Mouse (Mus musculus) midbrain, postnatal 0 days (tissue): ENCODE measurements around the gene Kcnh7. TPM values are rescaled to one million over a fixed set of nuclear protein-coding genes. Genes with fewer than 3 reads are reported as not detected.

Source experiments
- ATAC-seq: fragments of 200-750 bp; cut with Nextera tagmentation; 2 replicates; pipeline ENCODE4 v1.8.0; 2017; ENCODE audit warnings: moderate number of reproducible peaks, mild to moderate bottlenecking, moderate TSS enrichment, moderate library complexity; ENCODE audit not compliant: low FRiP score
- DNase-seq: peaks from one replicate; pipeline ENCODE4 v3.0.0-alpha.2; 2015; ENCODE audit warnings: low spot score
- H3K27ac ChIP-seq: fragments of 300-500 bp; sonication (generic); 2 replicates; pipeline ENCODE4 v1.5.1; 2014; ENCODE audit warnings: low read depth, mild to moderate bottlenecking, low read length, mixed read lengths
- H3K27me3 ChIP-seq: fragments of 300-500 bp; sonication (generic); 2 replicates; pipeline ENCODE4 v1.6.1; 2014; ENCODE audit warnings: low read length, control low read depth, mixed read lengths; ENCODE audit not compliant: insufficient read depth
- H3K36me3 ChIP-seq: fragments of 300-500 bp; sonication (generic); 2 replicates; pipeline ENCODE4 v1.6.1; 2014; ENCODE audit warnings: low read length, control low read depth, mixed read lengths; ENCODE audit not compliant: insufficient read depth
- H3K4me1 ChIP-seq: fragments of 300-500 bp; sonication (generic); 2 replicates; pipeline ENCODE4 v1.6.1; 2014; ENCODE audit warnings: mild to moderate bottlenecking, control low read depth, antibody characterized with exemption, low read length, mixed read lengths; ENCODE audit not compliant: insufficient read depth
- H3K4me2 ChIP-seq: fragments of 300-500 bp; sonication (generic); 2 replicates; pipeline ENCODE4 v1.6.1; 2014; ENCODE audit warnings: low read depth, mild to moderate bottlenecking, low read length, mixed read lengths; ENCODE audit not compliant: poor library complexity, severe bottlenecking
- H3K4me3 ChIP-seq: fragments of 300-500 bp; sonication (generic); 2 replicates; pipeline ENCODE4 v1.5.1; 2014; ENCODE audit warnings: low read depth, mild to moderate bottlenecking, low read length, moderate library complexity
- H3K9ac ChIP-seq: fragments of 300-500 bp; sonication (generic); replicated peaks from 2 replicates; pipeline ENCODE4 v1.6.1; 2014; ENCODE audit warnings: mild to moderate bottlenecking, low read length, moderate library complexity, mixed read lengths; ENCODE audit not compliant: poor library complexity, severe bottlenecking
- H3K9me3 ChIP-seq: fragments of 300-500 bp; sonication (generic); 2 replicates; pipeline ENCODE4 v1.6.1; 2016; ENCODE audit warnings: low read length, control low read depth
- CTCF ChIP-seq: IDR thresholded peaks from 2 replicates; pipeline ENCODE4 v1.5.1; 2016; ENCODE audit warnings: antibody characterized with exemption, mild to moderate bottlenecking
- WGBS: fragments of 180-500 bp; shearing (Covaris S2); extraction: QIAGEN DNeasy Blood & Tissue Kit; methylation state at CpG from one replicate; pipeline ENCODE4 v1.1.7; 2014; 5-methylcytosine and 5-hydroxymethylcytosine counted together
- polyA plus RNA-seq: library from polyadenylated mRNA; unstranded; fragments of >200 nt; fragmentation: Nextera tagmentation; extraction: Ambion mirVana; gene quantifications from 2 replicates; pipeline ENCODE4 v1.2.1, GENCODE M21; 2015
- total RNA-seq: library from RNA; depleted of rRNA; stranded (reverse); fragments of >200 nt; gene quantifications from 2 replicates; pipeline ENCODE4 v1.2.3, GENCODE M21; 2014

Gene Kcnh7
- total and polyA plus RNA-seq, 2 experiments from 2014 or later = 8.6 to 10.5 TPM

- Histone ChIP-seq H3K4me2 (no peak overlapping the region), H3K9ac (no peak overlapping the region), H3K36me3 (no peaks in the 10 kb centered on the region), H3K4me1 (no peaks in the 10 kb centered on the region), H3K9me3 (no peaks in the 10 kb centered on the region), H3K27me3 (no peaks in the 10 kb centered on the region), H3K4me3 (no peak overlapping the region), H3K27ac (no peak overlapping the region)
- ATAC-seq = no peak
- no peak for TF ChIP-seq CTCF
- WGBS = 86% methylated on average over 2 of the region's 2 CpGs
- no peak for DNase-seq
Measured at GRCm38 (mm10) chr2:63127762-63128516, 56.1 kb downstream of the Kcnh7 start.

- TF ChIP-seq CTCF = no peak
- ATAC-seq (no peak), DNase-seq (no peak)
- Histone ChIP-seq H3K4me3 (no peak overlapping the region), H3K9me3 (no peaks in the 10 kb centered on the region), H3K9ac (no peak overlapping the region), H3K27ac (no peak overlapping the region), H3K36me3 (no peaks in the 10 kb centered on the region), H3K4me2 (no peak overlapping the region), H3K4me1 (peaks cover 7% of the 10 kb centered on the region; the same call in 1 of the 2 replicates), H3K27me3 (no peaks in the 10 kb centered on the region)
- 78% methylated on average over 3 of the region's 3 CpGs for WGBS
Measured at GRCm38 (mm10) chr2:63120316-63120715, 63.8 kb downstream of the Kcnh7 start.

- ATAC-seq (peak; percentile 66), DNase-seq (peak; percentile 75)
- no peaks in the 10 kb centered on the region for H3K27me3 ChIP-seq
- peaks cover 7% of the 10 kb centered on the region; the same call in 1 of the 2 replicates for H3K4me1 ChIP-seq
- H3K9ac ChIP-seq = no peak overlapping the region
- H3K36me3 ChIP-seq = no peaks in the 10 kb centered on the region
- no peak for TF ChIP-seq CTCF
- no peak overlapping the region for H3K4me2 ChIP-seq
- WGBS = 41% methylated on average over 4 of the region's 4 CpGs
- no peaks in the 10 kb centered on the region for H3K9me3 ChIP-seq
- H3K4me3 ChIP-seq = no peak overlapping the region
- H3K27ac ChIP-seq = 0 out of 2 replicates have a peak overlapping the region, but pooled peaks have one; percentile 32
Measured at GRCm38 (mm10) chr2:63117209-63118193, 66.6 kb downstream of the Kcnh7 start.

GRCm38 (mm10) chr2:63105971-63106370 lies 78.1 kb downstream of the Kcnh7 start:
- H3K27ac ChIP-seq = no peak overlapping the region
- ATAC-seq = no peak
- H3K27me3 ChIP-seq = no peaks in the 10 kb centered on the region
- H3K9ac ChIP-seq = no peak overlapping the region
- TF ChIP-seq CTCF = no peak
- H3K4me3 ChIP-seq = no peak overlapping the region
- no peak overlapping the region for H3K4me2 ChIP-seq
- H3K4me1 ChIP-seq = no peaks in the 10 kb centered on the region
- H3K36me3 ChIP-seq = no peaks in the 10 kb centered on the region
- no peaks in the 10 kb centered on the region for H3K9me3 ChIP-seq
- DNase-seq = no peak
- WGBS = 97% methylated on average over 2 of the region's 2 CpGs

GRCm38 (mm10) chr2:63099676-63100075 lies 84.4 kb downstream of the Kcnh7 start:
- Histone ChIP-seq H3K9me3 (no peaks in the 10 kb centered on the region), H3K27ac (no peak overlapping the region), H3K9ac (no peak overlapping the region), H3K4me2 (no peak overlapping the region), H3K36me3 (no peaks in the 10 kb centered on the region), H3K4me3 (no peak overlapping the region), H3K4me1 (no peaks in the 10 kb centered on the region), H3K27me3 (no peaks in the 10 kb centered on the region)
- ATAC-seq = no peak
- TF ChIP-seq CTCF = no peak
- DNase-seq = no peak

GRCm38 (mm10) chr2:63091775-63092174 lies 92.3 kb downstream of the Kcnh7 start:
- ATAC-seq (no peak), DNase-seq (no peak)
- no peak overlapping the region for H3K27ac ChIP-seq
- 21% methylated on average over 4 of the region's 4 CpGs for WGBS
- no peak overlapping the region for H3K4me2 ChIP-seq
- TF ChIP-seq CTCF = no peak
- no peaks in the 10 kb centered on the region for H3K4me1 ChIP-seq
- H3K9me3 ChIP-seq = no peaks in the 10 kb centered on the region
- H3K4me3 ChIP-seq = no peak overlapping the region
- no peaks in the 10 kb centered on the region for H3K36me3 ChIP-seq
- H3K27me3 ChIP-seq = no peaks in the 10 kb centered on the region
- no peak overlapping the region for H3K9ac ChIP-seq
